Mouse (Mus musculus): ENCODE data around the gene Ccser1.

Gene Ccser1

GRCm38 (mm10) chr6:62067024-62067380 is 886.9 kb downstream of the Ccser1 start:
- in situ Hi-C loops (cut with MboI; ENCODE audit: low pct_unique_long_range_greater_than_20kb in 1 of 2, low sequenced_read_pairs in 2 of 2, unreplicated experiment in 1 of 2), result no loop called here

GRCm38 (mm10) chr6:62105464-62105863 is 925.3 kb downstream of the Ccser1 start:
- in situ Hi-C loops (cut with MboI; ENCODE audit: low pct_unique_long_range_greater_than_20kb in 1 of 2, low sequenced_read_pairs in 2 of 2, unreplicated experiment in 1 of 2), result no loop called here

GRCm38 (mm10) chr6:62132531-62132930 is 952.4 kb downstream of the Ccser1 start:
- in situ Hi-C loops (cut with MboI; ENCODE audit: low pct_unique_long_range_greater_than_20kb in 1 of 2, low sequenced_read_pairs in 2 of 2, unreplicated experiment in 1 of 2), result no loop called here

GRCm38 (mm10) chr6:62160320-62160719 is 980.2 kb downstream of the Ccser1 start:
- in situ Hi-C loops (cut with MboI; ENCODE audit: low pct_unique_long_range_greater_than_20kb in 1 of 2, low sequenced_read_pairs in 2 of 2, unreplicated experiment in 1 of 2), result no loop called here

GRCm38 (mm10) chr6:62162596-62162995 is 982.5 kb downstream of the Ccser1 start:
- in situ Hi-C loops (cut with MboI; ENCODE audit: low pct_unique_long_range_greater_than_20kb in 1 of 2, low sequenced_read_pairs in 2 of 2, unreplicated experiment in 1 of 2), result no loop called here

GRCm38 (mm10) chr6:62163826-62164225 is 983.7 kb downstream of the Ccser1 start:
- in situ Hi-C loops (cut with MboI; ENCODE audit: low pct_unique_long_range_greater_than_20kb in 1 of 2, low sequenced_read_pairs in 2 of 2, unreplicated experiment in 1 of 2), result no loop called here

- in situ Hi-C loops (cut with MboI; ENCODE audit: low pct_unique_long_range_greater_than_20kb in 1 of 2, low sequenced_read_pairs in 2 of 2, unreplicated experiment in 1 of 2), result no loop called here
Observed at GRCm38 (mm10) chr6:62196496-62197188, 1016.5 kb downstream of the Ccser1 start.

- in situ Hi-C loops (cut with MboI; ENCODE audit: low pct_unique_long_range_greater_than_20kb in 1 of 2, low sequenced_read_pairs in 2 of 2, unreplicated experiment in 1 of 2), result no loop called here
Observed at GRCm38 (mm10) chr6:62198768-62199167, 1018.6 kb downstream of the Ccser1 start.

GRCm38 (mm10) chr6:62205013-62205412 is 1024.9 kb downstream of the Ccser1 start:
- in situ Hi-C loops (cut with MboI; ENCODE audit: low pct_unique_long_range_greater_than_20kb in 1 of 2, low sequenced_read_pairs in 2 of 2, unreplicated experiment in 1 of 2), result no loop called here

GRCm38 (mm10) chr6:62221856-62222255 is 1041.7 kb downstream of the Ccser1 start:
- in situ Hi-C loops (cut with MboI; ENCODE audit: low pct_unique_long_range_greater_than_20kb in 1 of 2, low sequenced_read_pairs in 2 of 2, unreplicated experiment in 1 of 2), result no loop called here

GRCm38 (mm10) chr6:62263899-62264298 is 1083.8 kb downstream of the Ccser1 start:
- in situ Hi-C loops (cut with MboI; ENCODE audit: low pct_unique_long_range_greater_than_20kb in 1 of 2, low sequenced_read_pairs in 2 of 2, unreplicated experiment in 1 of 2), result no loop called here

- in situ Hi-C loops (cut with MboI; ENCODE audit: low pct_unique_long_range_greater_than_20kb in 1 of 2, low sequenced_read_pairs in 2 of 2, unreplicated experiment in 1 of 2), result no loop called here
Observed at GRCm38 (mm10) chr6:62264525-62264924, 1084.4 kb downstream of the Ccser1 start.

- in situ Hi-C loops (cut with MboI; ENCODE audit: low pct_unique_long_range_greater_than_20kb in 1 of 2, low sequenced_read_pairs in 2 of 2, unreplicated experiment in 1 of 2), result no loop called here
Observed at GRCm38 (mm10) chr6:62281256-62281655, 1101.1 kb downstream of the Ccser1 start.

- in situ Hi-C loops (cut with MboI; ENCODE audit: low pct_unique_long_range_greater_than_20kb in 1 of 2, low sequenced_read_pairs in 2 of 2, unreplicated experiment in 1 of 2), result no loop called here
Observed at GRCm38 (mm10) chr6:62301576-62302312, 1121.6 kb downstream of the Ccser1 start.

GRCm38 (mm10) chr6:62318627-62319026 is 1138.5 kb downstream of the Ccser1 start:
- in situ Hi-C loops (cut with MboI; ENCODE audit: low pct_unique_long_range_greater_than_20kb in 1 of 2, low sequenced_read_pairs in 2 of 2, unreplicated experiment in 1 of 2), result no loop called here

- in situ Hi-C loops (cut with MboI; ENCODE audit: low pct_unique_long_range_greater_than_20kb in 1 of 2, low sequenced_read_pairs in 2 of 2, unreplicated experiment in 1 of 2), result no loop called here
Observed at GRCm38 (mm10) chr6:62340319-62340718, 1160.2 kb downstream of the Ccser1 start.

- in situ Hi-C loops (cut with MboI; ENCODE audit: low pct_unique_long_range_greater_than_20kb in 1 of 2, low sequenced_read_pairs in 2 of 2, unreplicated experiment in 1 of 2), result no loop called here
Observed at GRCm38 (mm10) chr6:62367802-62368201, 1187.7 kb downstream of the Ccser1 start.
